Mouse (Mus musculus) right cerebral cortex, adult 18-20 months (tissue): ENCODE data around the gene Vezf1.

ENCODE experiments used
- DNase-seq: peaks from one replicate; pipeline ENCODE4 v3.0.0; 2022; ENCODE audit warnings: mixed read lengths

Vezf1 gene

GRCm38 (mm10) chr11:88129935-88130334, 61.9 kb downstream of the Vezf1 start:
- DNase-seq = no peak

GRCm38 (mm10) chr11:88131847-88132246, 63.8 kb downstream of the Vezf1 start:
- no peak for DNase-seq
